Mouse (Mus musculus) spleen, adult 2 months (tissue): ENCODE results near the gene Apobec1. TPM values are rescaled to one million over a fixed set of nuclear protein-coding genes. Genes with fewer than 3 reads are reported as not detected.
"Not testable (repeated sequence)": the region's sequence is repeated elsewhere in the genome, so short reads cannot be mapped to it uniquely, and the experiment has no call there.

ENCODE experiments used
- DNase-seq, 2 experiments: peaks; one replicate each; pipeline versions ENCODE4 v3.0.0 to v3.0.0-alpha.2; 2012 to 2021; ENCODE audit warnings: low spot score in 2 of 2, low read depth in 1 of 2
- H3K27ac ChIP-seq: fragments of 200-500 bp; 2 replicates; pipeline ENCODE4 v1.5.1; 2012; ENCODE audit warnings: low read length, inconsistent platforms; ENCODE audit not compliant: insufficient read depth
- H3K27me3 ChIP-seq: fragments of 200-500 bp; 2 replicates; pipeline ENCODE4 v1.6.1; 2012; ENCODE audit warnings: mild to moderate bottlenecking, moderate library complexity, low read length, inconsistent platforms; ENCODE audit not compliant: control insufficient read depth, insufficient read depth
- H3K36me3 ChIP-seq: fragments of 200-500 bp; 2 replicates; pipeline ENCODE4 v1.6.1; 2012; ENCODE audit warnings: mild to moderate bottlenecking, low read length, inconsistent platforms; ENCODE audit not compliant: control insufficient read depth, insufficient read depth
- H3K4me1 ChIP-seq: fragments of 200-500 bp; 2 replicates; pipeline ENCODE4 v1.6.1; 2011; ENCODE audit warnings: inconsistent platforms; ENCODE audit not compliant: control insufficient read depth, insufficient read depth, insufficient read length
- H3K4me3 ChIP-seq: fragments of 200-500 bp; 2 replicates; pipeline ENCODE4 v1.5.1; 2011; ENCODE audit warnings: mild to moderate bottlenecking, inconsistent platforms; ENCODE audit not compliant: insufficient read depth, insufficient read length; ENCODE audit errors: extremely low read depth
- CTCF ChIP-seq: fragments of 200-500 bp; IDR thresholded peaks from 2 replicates; pipeline ENCODE4 v1.5.1; 2011; ENCODE audit warnings: mild to moderate bottlenecking, inconsistent platforms; ENCODE audit not compliant: insufficient read depth, insufficient read length, insufficient replicate concordance; ENCODE audit errors: extremely low read depth
- POLR2A ChIP-seq: fragments of 200-500 bp; IDR thresholded peaks from 2 replicates; pipeline ENCODE4 v1.6.1; 2011; ENCODE audit warnings: low read depth, low read length, inconsistent platforms
- WGBS: fragments of 180-500 bp; shearing (Covaris S2); methylation state at CpG from one replicate; pipeline ENCODE4 v1.1.7; 2018; 5-methylcytosine and 5-hydroxymethylcytosine counted together
- polyA plus RNA-seq: library from polyadenylated mRNA; depleted of rRNA; stranded (reverse); fragments of >200 nt; gene quantifications from 2 replicates; pipeline ENCODE4 v1.2.3, GENCODE M21; 2012; rRNA removed

Apobec1 gene
- polyA plus RNA-seq, result 44.0 and 60.3 TPM in 2 replicates

DNA sequence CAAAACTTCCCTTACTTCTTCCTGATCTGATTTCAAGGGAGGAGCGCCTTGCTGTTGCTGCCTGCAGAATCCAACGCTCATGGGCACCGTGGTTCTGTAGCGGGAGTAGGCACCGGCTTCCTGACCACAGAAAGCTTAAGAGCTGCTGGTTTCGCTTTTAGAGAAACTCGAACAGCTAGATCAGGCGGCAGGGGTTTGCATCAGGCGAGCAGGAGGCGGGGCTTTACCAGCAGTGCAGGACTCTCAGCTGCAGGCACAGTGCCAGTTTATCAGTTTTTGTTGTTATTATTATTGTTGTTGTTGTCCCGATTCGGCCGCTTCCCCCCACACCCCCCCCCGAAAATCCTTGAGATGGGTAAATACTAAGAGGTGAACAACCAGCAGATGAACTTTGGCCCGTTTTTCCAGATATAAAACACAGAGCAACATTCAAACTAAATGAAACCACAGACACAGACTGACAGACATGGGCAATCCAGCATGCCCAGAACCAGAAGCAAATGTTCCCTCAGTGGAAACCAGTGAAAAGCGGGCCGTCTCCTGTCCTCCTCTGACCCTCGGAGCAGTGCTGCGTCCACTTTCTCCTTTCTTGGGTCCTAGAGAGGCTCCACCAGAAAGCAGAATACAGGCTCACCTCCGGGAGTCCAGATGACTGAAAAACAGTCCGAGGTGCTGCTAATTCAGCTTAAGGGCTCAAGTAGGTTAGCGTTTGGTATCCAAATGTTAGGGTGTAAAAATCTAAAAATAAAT is at the start of gene Apobec1:
Gene Apobec1 (minus strand): TSS at position 203 of the 750 bp plus-strand sequence.
- peak within 1 kb of the TSS; percentile 79 for H3K4me3 ChIP-seq
- H3K36me3 ChIP-seq, result peaks cover 1% of the 10 kb centered on the region; the same call in 1 of the 2 replicates
- H3K4me1 ChIP-seq, result peaks cover 14% of the 10 kb centered on the region
- H3K27ac ChIP-seq, result peak within 1 kb of the TSS; percentile 96
- WGBS, result under 1% methylated on average over 22 of the region's 22 CpGs
- no peak for TF ChIP-seq CTCF
- TF ChIP-seq POLR2A, result peak; percentile 57
- no peaks in the 10 kb centered on the region for H3K27me3 ChIP-seq
- peak; percentile 78 to 86 for DNase-seq

DNA sequence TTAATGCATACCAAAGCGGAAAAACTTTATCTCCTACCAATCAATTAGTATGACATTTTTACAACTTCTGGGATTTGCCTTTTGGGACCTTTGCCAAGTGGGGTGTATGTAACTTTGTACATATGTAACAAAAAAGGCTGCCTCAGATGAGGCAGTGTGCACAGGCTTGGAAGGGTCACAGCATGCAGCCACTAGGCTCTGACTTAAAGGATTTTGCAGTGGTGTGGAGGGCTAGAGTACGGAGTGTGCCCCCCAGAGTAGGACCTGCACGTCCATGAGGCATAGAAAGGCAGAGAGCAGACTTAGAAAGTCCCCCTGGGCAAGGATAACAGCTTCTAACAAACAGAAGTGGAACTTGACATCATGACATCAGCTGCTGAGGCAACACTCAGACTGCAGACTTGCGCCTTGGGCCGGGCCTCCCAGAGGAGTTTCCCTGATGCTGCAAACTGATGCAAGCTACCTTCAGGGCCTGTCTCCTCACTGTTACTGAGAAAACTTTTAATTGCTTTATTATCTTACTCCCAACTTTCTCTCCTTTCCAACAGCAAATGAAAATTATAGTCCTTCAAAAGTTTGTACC is 48.2 kb upstream of the Apobec1 start:
- no peak overlapping the region for H3K27ac ChIP-seq
- no peaks in the 10 kb centered on the region for H3K36me3 ChIP-seq
- H3K4me1 ChIP-seq, result no peaks in the 10 kb centered on the region; the same call in 1 of the 2 replicates
- no peak overlapping the region for H3K4me3 ChIP-seq
- no peak for DNase-seq
- WGBS, result 84% methylated on average over 5 of the region's 5 CpGs
- H3K27me3 ChIP-seq, result no peaks in the 10 kb centered on the region
- TF ChIP-seq CTCF (no peak), POLR2A (no peak)

DNA sequence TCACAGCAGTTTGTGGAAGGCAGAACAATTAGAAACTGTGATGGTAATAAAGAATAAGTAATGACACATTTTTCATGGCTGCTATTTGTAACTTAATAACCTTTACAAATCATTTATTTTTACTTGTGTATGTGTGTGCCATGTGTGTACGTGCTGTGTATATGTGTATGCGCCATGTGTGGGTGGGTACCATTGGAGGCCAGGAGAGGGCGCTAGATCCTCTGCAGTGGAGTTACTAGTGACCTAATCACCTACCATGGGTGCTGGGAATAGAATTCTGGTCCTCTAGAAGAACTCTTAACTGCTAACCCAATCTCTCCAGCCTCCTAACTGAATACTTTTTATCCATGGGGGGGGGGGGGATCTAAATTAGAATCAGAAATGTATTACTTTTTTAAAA is 47.7 kb upstream of the Apobec1 start:
- Histone ChIP-seq H3K4me1 (no peaks in the 10 kb centered on the region; the same call in 1 of the 2 replicates), H3K36me3 (no peaks in the 10 kb centered on the region), H3K4me3 (no peak overlapping the region), H3K27me3 (no peaks in the 10 kb centered on the region), H3K27ac (no peak overlapping the region)
- no peak for DNase-seq
- WGBS, result 83% methylated on average over 3 of the region's 3 CpGs
- TF ChIP-seq CTCF (no peak), POLR2A (no peak)

DNA sequence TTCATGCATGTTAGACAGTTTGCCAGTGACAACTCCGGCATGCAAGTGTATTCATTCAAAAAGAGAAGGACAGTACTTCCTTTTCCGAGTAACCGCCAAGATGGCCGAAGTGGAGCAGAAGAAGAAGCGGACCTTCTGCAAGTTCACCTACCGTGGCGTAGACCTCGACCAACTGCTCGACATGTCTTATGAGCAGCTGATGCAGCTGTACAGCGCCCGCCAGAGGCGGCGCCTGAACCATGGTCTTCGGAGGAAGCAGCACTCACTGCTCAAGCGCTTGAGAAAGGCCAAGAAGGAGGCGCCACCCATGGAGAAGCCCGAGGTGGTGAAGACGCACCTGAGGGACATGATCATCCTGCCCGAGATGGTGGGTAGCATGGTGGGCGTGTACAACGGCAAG is 42.0 kb upstream of the Apobec1 start:
- H3K4me1 ChIP-seq, DNase-seq, H3K27ac ChIP-seq, H3K36me3 ChIP-seq, H3K4me3 ChIP-seq, H3K27me3 ChIP-seq: not testable (repeated sequence)
- 93% methylated on average over 21 of the region's 21 CpGs for WGBS

DNA sequence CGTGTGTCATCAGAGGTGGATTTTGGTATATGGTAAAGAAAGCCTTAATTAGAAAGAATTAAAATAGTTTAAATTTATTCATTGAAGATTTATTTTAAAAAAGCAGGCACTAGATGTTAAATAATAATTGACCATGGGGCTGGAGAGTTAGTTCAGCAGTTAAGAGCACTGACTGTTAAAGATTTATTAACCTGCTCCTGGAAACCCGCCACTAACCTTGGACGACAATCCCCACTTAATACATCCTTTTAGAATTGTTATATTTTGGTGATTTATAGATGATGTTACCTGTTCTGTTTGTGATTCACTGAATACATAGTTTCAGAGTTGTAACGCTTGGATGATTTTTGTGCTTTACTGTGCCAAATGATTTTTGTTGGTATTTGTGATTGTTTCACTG is 35.3 kb upstream of the Apobec1 start:
- H3K36me3 ChIP-seq, H3K4me3 ChIP-seq, DNase-seq, H3K27ac ChIP-seq, H3K4me1 ChIP-seq, H3K27me3 ChIP-seq: not testable (repeated sequence)
- WGBS, result 89% methylated on average over 4 of the region's 4 CpGs

DNA sequence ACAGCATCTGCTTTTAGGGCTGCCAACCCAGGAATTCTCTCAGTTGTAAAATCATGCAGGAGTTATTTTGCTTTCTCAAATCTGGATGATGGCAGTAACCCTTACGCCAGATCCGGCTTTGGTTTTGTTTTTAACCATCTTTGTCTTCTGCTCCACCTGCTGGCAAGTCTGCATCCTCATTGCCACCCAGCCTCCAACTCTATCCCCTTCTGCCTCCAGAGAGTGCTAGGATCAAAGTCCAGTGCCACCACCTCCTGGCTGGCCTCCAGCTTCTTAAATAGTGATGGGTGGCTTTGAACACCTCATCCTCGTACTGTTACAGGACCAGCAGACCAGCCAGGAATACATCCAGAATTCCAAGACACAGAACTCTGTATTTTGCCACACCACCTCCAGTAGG is 34.4 kb upstream of the Apobec1 start:
- 70% methylated on average over 3 of the region's 3 CpGs for WGBS
- TF ChIP-seq POLR2A (no peak), CTCF (no peak)
- Histone ChIP-seq H3K27me3 (no peaks in the 10 kb centered on the region), H3K27ac (no peak overlapping the region), H3K4me1 (no peaks in the 10 kb centered on the region), H3K4me3 (no peak overlapping the region), H3K36me3 (no peaks in the 10 kb centered on the region)
- DNase-seq, result no peak

DNA sequence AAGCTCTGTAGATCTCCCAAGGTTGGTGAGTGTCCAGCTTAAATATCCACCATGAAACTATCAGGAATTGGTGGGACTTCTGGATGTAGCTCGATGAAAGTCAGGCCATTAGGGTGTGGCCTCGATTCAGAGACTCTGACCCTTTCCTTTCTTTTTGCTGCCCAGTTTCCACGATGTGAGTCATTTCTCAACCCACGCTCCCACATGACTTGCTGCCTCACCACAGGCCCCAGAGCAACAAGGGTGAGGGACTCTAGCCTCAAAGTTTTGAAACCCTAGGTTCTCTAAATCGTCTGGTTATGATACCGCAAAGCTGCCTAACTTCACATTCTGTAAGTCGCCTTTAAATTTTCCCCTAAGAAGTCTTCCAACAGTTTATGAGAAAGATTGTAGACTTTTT is 33.1 kb upstream of the Apobec1 start:
- Histone ChIP-seq H3K4me3 (no peak overlapping the region), H3K4me1 (no peaks in the 10 kb centered on the region), H3K36me3 (no peaks in the 10 kb centered on the region), H3K27ac (no peak overlapping the region), H3K27me3 (no peaks in the 10 kb centered on the region)
- TF ChIP-seq CTCF (no peak), POLR2A (no peak)
- DNase-seq, result no peak
- WGBS, result 45% methylated on average over 7 of the region's 7 CpGs
